Mouse (Mus musculus): Measurements from ENCODE around the gene Dyrk3. TPM values are rescaled to one million over a fixed set of nuclear protein-coding genes. Genes with fewer than 3 reads are reported as not detected.
"Not testable (repeated sequence)": the region's sequence is repeated elsewhere in the genome, so short reads cannot be mapped to it uniquely, and the experiment has no call there.

Dyrk3 gene
- polyA plus RNA-seq, 1 experiment from 2014 or later: 4.4 TPM

GRCm38 (mm10) chr1:131161091-131161490 lies 23.0 kb upstream of the Dyrk3 start:
- ATAC-seq (ENCODE audit: low read depth): 0 out of 2 replicates have a peak, but pooled peaks have one; percentile 23
- Histone ChIP-seq H3K27me3 (ENCODE audit: control insufficient read depth, insufficient read depth, low read depth, low read length) (no peaks in the 10 kb centered on the region), H3K27ac (ENCODE audit: low read length) (no peak overlapping the region), H3K4me2 (ENCODE audit: low read depth, low read length) (no peak overlapping the region), H3K4me3 (ENCODE audit: low read length) (no peak overlapping the region), H3K9me3 (ENCODE audit: control insufficient read depth, low read length) (no peaks in the 10 kb centered on the region), H3K4me1 (replicated peaks; ENCODE audit: control insufficient read depth, insufficient read depth, low read length) (no peaks in the 10 kb centered on the region), H3K36me3 (ENCODE audit: control insufficient read depth, insufficient read depth, low read length) (peaks cover 48% of the 10 kb centered on the region), H3K9ac (ENCODE audit: low read length) (no peak overlapping the region)
- WGBS: 75% methylated on average over 11 of the region's 11 CpGs

DNA sequence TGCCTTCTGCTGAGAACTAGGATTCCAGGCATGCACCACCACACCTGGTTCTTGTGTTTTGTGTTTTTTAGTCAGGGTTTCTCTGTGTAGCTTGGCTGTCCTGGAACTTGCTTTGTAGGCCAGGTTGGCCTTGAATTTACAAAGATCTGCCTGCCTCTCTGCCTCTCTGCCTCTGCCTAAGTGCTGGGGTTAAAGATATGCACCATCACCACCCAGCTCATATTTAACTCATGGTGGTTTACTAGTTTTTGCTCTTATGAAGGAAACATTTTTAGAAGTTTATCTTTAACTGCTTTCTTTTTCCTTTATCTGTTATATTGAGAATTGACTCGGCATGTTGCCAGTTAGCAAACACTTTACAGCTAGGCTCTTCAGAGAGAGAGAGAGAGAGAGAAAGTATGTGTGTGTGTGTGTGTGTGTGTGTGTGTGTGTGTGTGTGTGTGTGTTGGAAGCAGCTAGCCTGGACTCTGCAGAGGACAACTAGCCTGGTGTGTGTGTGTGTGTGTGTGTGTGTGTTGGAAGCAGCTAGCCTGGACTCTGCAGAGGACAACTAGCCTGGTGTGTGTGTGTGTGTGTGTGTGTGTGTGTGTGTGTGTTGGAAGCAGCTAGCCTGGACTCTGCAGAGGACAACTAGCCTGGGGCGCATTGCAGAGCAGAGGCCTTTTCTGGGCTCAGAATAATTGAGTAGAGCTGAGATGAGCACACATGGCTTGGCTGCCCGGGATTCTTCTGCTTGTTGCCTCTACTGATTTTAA lies 21.6 kb upstream of the Dyrk3 start:
- H3K27ac ChIP-seq (ENCODE audit: low read length); H3K4me1 ChIP-seq (replicated peaks; ENCODE audit: control insufficient read depth, insufficient read depth, low read length); H3K9me3 ChIP-seq (ENCODE audit: control insufficient read depth, low read length); H3K9ac ChIP-seq (ENCODE audit: low read length); H3K4me3 ChIP-seq (ENCODE audit: low read length); H3K27me3 ChIP-seq (ENCODE audit: control insufficient read depth, insufficient read depth, low read depth, low read length); H3K4me2 ChIP-seq (ENCODE audit: low read depth, low read length): not testable (repeated sequence)
- H3K36me3 ChIP-seq (ENCODE audit: control insufficient read depth, insufficient read depth, low read length): peaks cover 38% of the 10 kb centered on the region
- peak; percentile 62 for ATAC-seq (ENCODE audit: low read depth)
- WGBS: 62% methylated on average over 3 of the region's 3 CpGs

DNA sequence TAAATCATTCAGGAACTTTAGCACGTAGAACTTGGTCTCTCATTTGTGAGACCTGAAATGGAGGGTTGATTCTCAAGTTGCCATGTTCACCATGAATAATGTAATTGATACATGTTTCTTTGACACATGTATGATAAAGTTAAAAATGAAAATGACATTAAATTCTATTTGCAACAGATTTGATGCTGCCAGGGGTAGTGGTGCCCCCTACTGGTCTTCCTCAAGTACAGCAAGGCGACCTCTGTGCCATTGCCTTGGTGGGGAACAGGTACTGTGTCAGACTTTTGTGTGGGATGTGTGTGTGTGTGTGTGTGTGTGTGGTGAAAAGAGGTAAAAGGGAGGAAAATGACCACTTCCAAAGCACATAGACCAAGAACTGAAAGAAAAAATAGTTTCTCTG lies 17.3 kb upstream of the Dyrk3 start:
- Histone ChIP-seq H3K27ac (ENCODE audit: low read length) (no peak overlapping the region), H3K4me3 (ENCODE audit: low read length) (no peak overlapping the region), H3K9ac (ENCODE audit: low read length) (no peak overlapping the region), H3K9me3 (ENCODE audit: control insufficient read depth, low read length) (no peaks in the 10 kb centered on the region), H3K27me3 (ENCODE audit: control insufficient read depth, insufficient read depth, low read depth, low read length) (no peaks in the 10 kb centered on the region), H3K4me1 (replicated peaks; ENCODE audit: control insufficient read depth, insufficient read depth, low read length) (peaks cover 11% of the 10 kb centered on the region), H3K4me2 (ENCODE audit: low read depth, low read length) (no peak overlapping the region), H3K36me3 (ENCODE audit: control insufficient read depth, insufficient read depth, low read length) (peaks cover 11% of the 10 kb centered on the region)
- WGBS: 50% methylated on average over 2 of the region's 2 CpGs
- no peak for ATAC-seq (ENCODE audit: low read depth)

- Histone ChIP-seq H3K27ac (ENCODE audit: low read length) (peak within 1 kb of the TSS; percentile 57), H3K4me1 (replicated peaks; ENCODE audit: control insufficient read depth, insufficient read depth, low read length) (peaks cover 11% of the 10 kb centered on the region), H3K36me3 (ENCODE audit: control insufficient read depth, insufficient read depth, low read length) (0 out of 2 replicates have a peak, but pooled peaks cover 2% of the 10 kb centered on the region), H3K9me3 (ENCODE audit: control insufficient read depth, low read length) (no peaks in the 10 kb centered on the region), H3K9ac (ENCODE audit: low read length) (peak within 1 kb of the TSS; percentile 82), H3K4me3 (ENCODE audit: low read length) (peak within 1 kb of the TSS; percentile 91), H3K27me3 (ENCODE audit: control insufficient read depth, insufficient read depth, low read depth, low read length) (no peaks in the 10 kb centered on the region), H3K4me2 (ENCODE audit: low read depth, low read length) (peak within 1 kb of the TSS; percentile 73)
- ATAC-seq (ENCODE audit: low read depth): peak; percentile 99
- WGBS: under 1% methylated on average over 27 of the region's 27 CpGs
Measured at GRCm38 (mm10) chr1:131153018-131153629, 15.0 kb upstream of the Dyrk3 start, which contains the start of gene Eif2d. Gene Eif2d, plus strand, starts transcription at chr1:131153181.

DNA sequence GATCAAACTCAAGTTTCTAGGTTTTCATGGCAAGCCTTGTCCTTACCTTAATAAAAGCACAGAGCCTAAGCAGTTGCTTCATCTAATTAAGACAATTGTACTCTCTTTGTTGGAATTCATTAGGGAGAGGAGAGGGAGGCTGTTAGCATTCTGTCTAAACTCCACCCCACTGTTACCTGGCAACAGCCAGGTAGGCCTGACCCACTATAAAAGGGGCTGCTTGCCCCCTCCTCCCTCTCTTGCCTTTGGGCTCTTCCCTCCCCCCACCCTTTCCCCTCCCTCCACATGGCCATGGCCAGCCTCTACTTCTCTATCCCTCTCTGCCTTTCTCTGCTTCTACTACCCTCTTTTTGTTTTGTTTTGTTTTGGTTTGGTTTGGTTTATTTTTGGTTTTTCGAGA lies 11.4 kb upstream of the Dyrk3 start:
- ATAC-seq (ENCODE audit: low read depth): no peak
- H3K4me2 ChIP-seq (ENCODE audit: low read depth, low read length): no peak overlapping the region
- H3K27me3 ChIP-seq (ENCODE audit: control insufficient read depth, insufficient read depth, low read depth, low read length): no peaks in the 10 kb centered on the region
- WGBS: 63% methylated on average over 1 of the region's 1 CpGs
- H3K27ac ChIP-seq (ENCODE audit: low read length): no peak overlapping the region
- H3K36me3 ChIP-seq (ENCODE audit: control insufficient read depth, insufficient read depth, low read length): no peaks in the 10 kb centered on the region
- no peak overlapping the region for H3K9ac ChIP-seq (ENCODE audit: low read length)
- H3K9me3 ChIP-seq (ENCODE audit: control insufficient read depth, low read length): no peaks in the 10 kb centered on the region; the same call in 1 of the 2 replicates
- peaks cover 11% of the 10 kb centered on the region for H3K4me1 ChIP-seq (replicated peaks; ENCODE audit: control insufficient read depth, insufficient read depth, low read length)
- no peak overlapping the region for H3K4me3 ChIP-seq (ENCODE audit: low read length)

DNA sequence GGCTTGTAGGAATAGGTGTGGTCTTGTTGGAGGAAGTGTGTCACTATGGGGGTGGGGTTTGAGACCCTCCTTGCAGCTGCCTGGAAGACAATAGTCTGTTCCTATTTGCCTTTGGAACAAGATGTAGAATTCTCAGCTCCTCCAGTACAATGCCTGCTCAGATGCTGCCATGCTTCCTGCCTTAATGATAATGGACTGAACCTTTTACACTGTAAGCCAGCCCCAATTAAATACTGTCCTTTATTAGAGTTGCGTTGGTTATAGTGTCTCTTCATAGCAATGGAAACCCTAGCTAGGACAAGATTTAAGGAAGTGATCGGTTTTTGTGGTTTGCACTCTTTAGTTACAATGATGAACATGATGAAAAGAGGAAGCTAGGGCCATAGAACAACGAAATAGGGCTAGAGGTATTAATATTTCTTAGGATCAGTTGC lies 8.1 kb upstream of the Dyrk3 start:
- no peaks in the 10 kb centered on the region for H3K4me1 ChIP-seq (replicated peaks; ENCODE audit: control insufficient read depth, insufficient read depth, low read length)
- H3K9me3 ChIP-seq (ENCODE audit: control insufficient read depth, low read length): no peaks in the 10 kb centered on the region; the same call in 1 of the 2 replicates
- H3K36me3 ChIP-seq (ENCODE audit: control insufficient read depth, insufficient read depth, low read length): no peaks in the 10 kb centered on the region
- 76% methylated on average over 3 of the region's 3 CpGs for WGBS
- no peaks in the 10 kb centered on the region for H3K27me3 ChIP-seq (ENCODE audit: control insufficient read depth, insufficient read depth, low read depth, low read length)
- H3K4me3 ChIP-seq (ENCODE audit: low read length): no peak overlapping the region
- H3K27ac ChIP-seq (ENCODE audit: low read length): no peak overlapping the region
- H3K9ac ChIP-seq (ENCODE audit: low read length): no peak overlapping the region
- ATAC-seq (ENCODE audit: low read depth): no peak
- H3K4me2 ChIP-seq (ENCODE audit: low read depth, low read length): no peak overlapping the region

GRCm38 (mm10) chr1:131145222-131145621 lies 7.1 kb upstream of the Dyrk3 start:
- not testable (repeated sequence) for H3K36me3 ChIP-seq (ENCODE audit: control insufficient read depth, insufficient read depth, low read length); H3K27ac ChIP-seq (ENCODE audit: low read length); H3K27me3 ChIP-seq (ENCODE audit: control insufficient read depth, insufficient read depth, low read depth, low read length); H3K4me3 ChIP-seq (ENCODE audit: low read length); H3K9me3 ChIP-seq (ENCODE audit: control insufficient read depth, low read length); H3K4me1 ChIP-seq (replicated peaks; ENCODE audit: control insufficient read depth, insufficient read depth, low read length); ATAC-seq (ENCODE audit: low read depth); H3K4me2 ChIP-seq (ENCODE audit: low read depth, low read length); H3K9ac ChIP-seq (ENCODE audit: low read length)
- WGBS: 74% methylated on average over 3 of the region's 3 CpGs

DNA sequence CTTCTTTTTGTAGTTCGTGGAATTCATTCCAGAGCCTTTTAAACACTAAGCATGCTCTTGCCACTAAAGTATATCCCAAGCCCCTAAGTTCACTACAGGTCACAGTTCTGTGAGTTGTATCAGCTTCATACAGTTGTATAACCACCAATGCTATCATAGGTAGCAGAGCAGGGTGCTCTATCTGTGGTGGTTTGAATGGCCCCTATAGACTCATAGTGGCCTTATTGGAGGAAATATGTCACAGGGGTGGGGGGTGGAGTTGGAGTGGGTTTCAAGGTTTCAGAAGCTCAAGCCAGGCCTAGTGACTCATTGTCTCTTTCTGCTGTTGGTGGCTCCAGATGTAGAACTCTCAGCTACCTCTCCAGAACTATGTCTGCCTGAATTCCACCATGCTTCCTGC lies 4.3 kb upstream of the Dyrk3 start:
- no peaks in the 10 kb centered on the region; the same call in 1 of the 2 replicates for H3K9me3 ChIP-seq (ENCODE audit: control insufficient read depth, low read length)
- WGBS: 83% methylated on average over 1 of the region's 1 CpGs
- H3K9ac ChIP-seq (ENCODE audit: low read length): no peak overlapping the region
- H3K4me1 ChIP-seq (replicated peaks; ENCODE audit: control insufficient read depth, insufficient read depth, low read length): no peaks in the 10 kb centered on the region
- no peak for ATAC-seq (ENCODE audit: low read depth)
- no peak overlapping the region for H3K4me3 ChIP-seq (ENCODE audit: low read length)
- H3K27me3 ChIP-seq (ENCODE audit: control insufficient read depth, insufficient read depth, low read depth, low read length): no peaks in the 10 kb centered on the region
- no peak overlapping the region for H3K27ac ChIP-seq (ENCODE audit: low read length)
- H3K36me3 ChIP-seq (ENCODE audit: control insufficient read depth, insufficient read depth, low read length): no peaks in the 10 kb centered on the region
- H3K4me2 ChIP-seq (ENCODE audit: low read depth, low read length): no peak overlapping the region

GRCm38 (mm10) chr1:131141449-131141848 lies 3.3 kb upstream of the Dyrk3 start:
- ATAC-seq (ENCODE audit: low read depth): no peak
- H3K4me1 ChIP-seq (replicated peaks; ENCODE audit: control insufficient read depth, insufficient read depth, low read length): no peaks in the 10 kb centered on the region
- WGBS: 36% methylated on average over 2 of the region's 2 CpGs
- no peak overlapping the region for H3K27ac ChIP-seq (ENCODE audit: low read length)
- H3K9me3 ChIP-seq (ENCODE audit: control insufficient read depth, low read length): no peaks in the 10 kb centered on the region; the same call in 1 of the 2 replicates
- H3K9ac ChIP-seq (ENCODE audit: low read length): no peak overlapping the region
- H3K27me3 ChIP-seq (ENCODE audit: control insufficient read depth, insufficient read depth, low read depth, low read length): no peaks in the 10 kb centered on the region
- H3K4me3 ChIP-seq (ENCODE audit: low read length): no peak overlapping the region
- H3K36me3 ChIP-seq (ENCODE audit: control insufficient read depth, insufficient read depth, low read length): no peaks in the 10 kb centered on the region
- no peak overlapping the region for H3K4me2 ChIP-seq (ENCODE audit: low read depth, low read length)

Measured in lung, embryonic 16.5 days (tissue).